Mouse (Mus musculus): ENCODE measurements around the gene Krtap1-5.

Krtap1-5 gene

GRCm38 (mm10) chr11:99539721-99540120 lies 41.1 kb downstream of the Krtap1-5 start:
- no peak for DNase-seq

Measured in heart, adult 11 months (tissue).